Mouse (Mus musculus) heart, adult 2 months (tissue): ENCODE results near the gene Itgb6. TPM values are rescaled to one million over a fixed set of nuclear protein-coding genes. Genes with fewer than 3 reads are reported as not detected.
A peak's percentile ranks its signal among the peaks of the same experiment; 100 is the strongest.

ENCODE experiments used
- DNase-seq, 2 experiments: peaks; one replicate each; pipeline ENCODE4 v3.0.0; 2021
- H3K27ac ChIP-seq: fragments of 200-600 bp; 2 replicates; pipeline ENCODE4 v1.8.1; 2022
- H3K27me3 ChIP-seq: fragments of 200-500 bp; 2 replicates; pipeline ENCODE4 v1.6.1; 2012; ENCODE audit warnings: mild to moderate bottlenecking, low read length, inconsistent platforms, mixed read lengths; ENCODE audit not compliant: control insufficient read depth, insufficient read depth
- H3K36me3 ChIP-seq: fragments of 200-500 bp; 2 replicates; pipeline ENCODE4 v1.6.1; 2012; ENCODE audit warnings: low read length, inconsistent platforms; ENCODE audit not compliant: control insufficient read depth, insufficient read depth
- H3K4me1 ChIP-seq: fragments of 200-500 bp; 2 replicates; pipeline ENCODE4 v1.6.1; 2011; ENCODE audit warnings: low read length; ENCODE audit not compliant: control insufficient read depth, insufficient read depth
- H3K4me3 ChIP-seq: fragments of 200-600 bp; 2 replicates; pipeline ENCODE4 v1.8.1; 2022
- H3K79me2 ChIP-seq: fragments of 200-500 bp; replicated peaks from 2 replicates; pipeline ENCODE4 v1.6.1; 2012; ENCODE audit warnings: mild to moderate bottlenecking, inconsistent platforms, low read length, moderate library complexity, mixed read lengths; ENCODE audit not compliant: control insufficient read depth, insufficient read depth
- H3K9ac ChIP-seq: fragments of 200-500 bp; 2 replicates; pipeline ENCODE4 v1.6.1; 2012; ENCODE audit warnings: low read depth, mild to moderate bottlenecking, control low read depth, inconsistent platforms, low read length, mixed read lengths
- CTCF ChIP-seq: fragments of 200-600 bp; IDR thresholded peaks from 2 replicates; pipeline ENCODE4 v1.8.1; 2022; ENCODE audit warnings: antibody characterized with exemption, mild to moderate bottlenecking, moderate library complexity
- EP300 ChIP-seq: fragments of 200-500 bp; IDR thresholded peaks from 2 replicates; pipeline ENCODE4 v1.6.1; 2011; ENCODE audit warnings: low read depth, low read length, control low read depth; ENCODE audit not compliant: insufficient read depth
- POLR2A ChIP-seq: fragments of 200-500 bp; IDR thresholded peaks from 2 replicates; pipeline ENCODE4 v1.6.1; 2011; ENCODE audit warnings: mild to moderate bottlenecking, low read depth, low read length, control low read depth; ENCODE audit not compliant: insufficient read depth
- whole genome bisulfite sequencing: fragments of 180-500 bp; shearing (Covaris S2); methylation state at CpG from one replicate; pipeline ENCODE4 v1.1.7; 2018; 5-methylcytosine and 5-hydroxymethylcytosine counted together
- intact Hi-C: fragments of 180-260 bp; cut with DNase I; formaldehyde crosslinking; loops from one replicate; pipeline ENCODE4 v1.15.1; 2025
- long read RNA-seq: library from polyadenylated mRNA; stranded (forward); transcript quantifications from one replicate; pipeline ENCODE4 v2.0.0, GENCODE M21; 2021
- polyA plus RNA-seq: library from polyadenylated mRNA; depleted of rRNA; stranded (reverse); fragments of >200 nt; gene quantifications from 2 replicates; pipeline ENCODE4 v1.2.3, GENCODE M21; 2012; rRNA removed
- total RNA-seq, 2 experiments: library from RNA; stranded (reverse); gene quantifications; 2 replicates each; pipeline ENCODE4 v1.2.3; 2021

The Itgb6 gene
- total RNA-seq: 10 to 100 TPM; 21.0 to 32.4 TPM
- polyA plus RNA-seq: 10.5 and 19.5 TPM in 2 replicates
- long read RNA-seq, transcript Itgb6-201 (18 exons, 2,995 nt): major isoform, 8 of 14 reads
- long read RNA-seq, partial matches to known transcripts: 2 of 14 reads
- long read RNA-seq, other reads (novel, unspliced or antisense): 4 of 14 reads

- peak within 1 kb of the TSS; percentile 39 for H3K4me3 ChIP-seq
- peak within 1 kb of the TSS; percentile 91 for H3K27ac ChIP-seq
- H3K27me3 ChIP-seq: no peaks in the 10 kb centered on the region
- DNase-seq: peak; percentile 63 to 80
- intact Hi-C loops: loop anchor here (5.0 kb wide), 1 partner anchor 240 kb away; the partner anchor contains the start of gene Rbms1
- WGBS: 47% methylated on average over 14 of the region's 14 CpGs
- TF ChIP-seq POLR2A: peak; percentile 53
- no peak for TF ChIP-seq EP300
- TF ChIP-seq CTCF: no peak
- H3K79me2 ChIP-seq: no peaks in the 10 kb centered on the region
- peak within 1 kb of the TSS; percentile 83 for H3K9ac ChIP-seq
- peaks cover 5% of the 10 kb centered on the region for H3K4me1 ChIP-seq
- peaks cover 2% of the 10 kb centered on the region; the same call in 1 of the 2 replicates for H3K36me3 ChIP-seq
Observed at GRCm38 (mm10) chr2:60722514-60722913, at the start of gene Itgb6. Gene Itgb6, minus strand, starts transcription at chr2:60722643.

- H3K9ac ChIP-seq: no peak overlapping the region
- WGBS: 83% methylated on average over 8 of the region's 8 CpGs
- intact Hi-C loops: no loop called here
- peaks cover 6% of the 10 kb centered on the region; the same call in 1 of the 2 replicates for H3K36me3 ChIP-seq
- no peaks in the 10 kb centered on the region for H3K27me3 ChIP-seq
- no peaks in the 10 kb centered on the region; the same call in 1 of the 2 replicates for H3K79me2 ChIP-seq
- no peak overlapping the region for H3K4me3 ChIP-seq
- no peak for DNase-seq
- H3K27ac ChIP-seq: no peak overlapping the region
- H3K4me1 ChIP-seq: no peaks in the 10 kb centered on the region
- TF ChIP-seq CTCF: no peak
- no peak for TF ChIP-seq EP300
- no peak for TF ChIP-seq POLR2A
Observed at GRCm38 (mm10) chr2:60766420-60766819, 44.0 kb upstream of the Itgb6 start.

DNA sequence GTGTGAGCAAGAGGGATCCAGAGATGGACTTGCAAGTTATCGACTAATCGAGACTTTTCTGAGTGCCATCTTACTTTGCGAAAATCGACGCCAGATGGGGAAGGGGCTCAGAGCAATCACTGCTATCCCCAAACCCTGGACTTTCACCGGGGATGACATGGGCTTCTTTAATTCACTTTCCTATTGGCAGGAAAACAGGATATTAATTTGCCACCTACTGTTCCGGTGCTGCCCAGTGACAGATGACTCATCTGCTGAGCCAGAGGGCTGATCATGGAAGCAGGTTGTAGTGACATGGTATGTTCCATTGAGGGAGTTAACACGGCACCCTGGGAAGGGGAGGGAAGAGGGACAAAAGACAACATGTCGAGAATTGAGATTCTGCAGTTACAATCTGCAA lies 33.8 kb upstream of the Itgb6 start:
- no peaks in the 10 kb centered on the region for H3K4me1 ChIP-seq
- 78% methylated on average over 9 of the region's 9 CpGs for WGBS
- no peak overlapping the region for H3K27ac ChIP-seq
- no peak overlapping the region for H3K4me3 ChIP-seq
- no peaks in the 10 kb centered on the region for H3K27me3 ChIP-seq
- TF ChIP-seq POLR2A (no peak), EP300 (no peak), CTCF (no peak)
- H3K79me2 ChIP-seq: no peaks in the 10 kb centered on the region
- peaks cover 9% of the 10 kb centered on the region for H3K36me3 ChIP-seq
- no peak overlapping the region for H3K9ac ChIP-seq
- intact Hi-C loops: no loop called here
- no peak for DNase-seq

DNA sequence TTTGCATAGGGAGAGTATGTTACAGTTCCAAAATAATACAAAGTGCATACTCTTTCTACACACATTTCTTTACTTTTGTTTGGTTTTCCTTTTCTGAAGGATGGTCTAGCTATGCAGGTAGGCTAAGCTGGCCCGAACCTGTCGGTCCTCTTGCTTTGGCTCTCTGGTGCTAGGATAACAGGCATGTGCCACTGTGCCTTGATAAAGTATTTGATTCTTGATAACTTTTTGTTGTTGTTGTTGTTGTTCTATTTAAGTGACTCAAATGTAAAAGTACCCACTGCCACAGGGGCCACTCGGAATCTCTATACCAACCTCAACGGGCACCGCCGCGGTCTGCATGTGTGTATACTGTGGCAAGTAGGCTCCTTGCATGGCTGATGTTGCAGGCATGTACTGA lies 32.7 kb upstream of the Itgb6 start:
- intact Hi-C loops: no loop called here
- H3K79me2 ChIP-seq: no peaks in the 10 kb centered on the region
- peaks cover 9% of the 10 kb centered on the region for H3K36me3 ChIP-seq
- H3K27ac ChIP-seq: no peak overlapping the region
- no peak overlapping the region for H3K4me3 ChIP-seq
- TF ChIP-seq EP300 (no peak), CTCF (no peak), POLR2A (no peak)
- H3K4me1 ChIP-seq: no peaks in the 10 kb centered on the region
- no peak for DNase-seq
- 98% methylated on average over 7 of the region's 7 CpGs for WGBS
- no peak overlapping the region for H3K9ac ChIP-seq
- no peaks in the 10 kb centered on the region for H3K27me3 ChIP-seq

- H3K36me3 ChIP-seq: peaks cover 3% of the 10 kb centered on the region
- H3K79me2 ChIP-seq: no peaks in the 10 kb centered on the region
- no peak overlapping the region for H3K27ac ChIP-seq
- H3K4me3 ChIP-seq: no peak overlapping the region
- intact Hi-C loops: no loop called here
- H3K9ac ChIP-seq: no peak overlapping the region
- no peaks in the 10 kb centered on the region for H3K27me3 ChIP-seq
- peaks cover 3% of the 10 kb centered on the region for H3K4me1 ChIP-seq
- no peak for DNase-seq
- TF ChIP-seq EP300 (no peak), POLR2A (no peak), CTCF (no peak)
- 88% methylated on average over 9 of the region's 9 CpGs for WGBS
Observed at GRCm38 (mm10) chr2:60751274-60751673, 28.8 kb upstream of the Itgb6 start.

DNA sequence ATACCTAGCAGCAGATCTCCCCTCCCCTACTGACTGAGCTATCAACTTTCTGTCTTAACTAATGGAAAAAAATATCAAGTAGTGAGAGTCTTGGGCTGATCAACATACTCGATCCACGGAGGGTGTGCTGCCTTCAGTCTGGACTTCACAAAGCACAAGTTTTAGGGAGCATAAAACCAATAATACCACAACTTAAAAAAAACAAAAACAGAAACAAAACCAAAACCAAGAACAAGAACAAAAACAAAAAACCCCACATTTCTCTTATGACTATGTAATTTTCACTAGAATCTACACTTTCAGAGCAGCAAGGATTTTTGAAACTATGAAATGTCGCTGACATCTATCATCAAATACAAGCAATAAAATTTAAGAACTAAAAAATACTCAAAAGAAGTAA lies 28.1 kb upstream of the Itgb6 start:
- TF ChIP-seq CTCF (no peak), POLR2A (no peak), EP300 (no peak)
- Histone ChIP-seq H3K9ac (no peak overlapping the region), H3K4me1 (peaks cover 3% of the 10 kb centered on the region), H3K79me2 (no peaks in the 10 kb centered on the region), H3K27me3 (no peaks in the 10 kb centered on the region), H3K4me3 (no peak overlapping the region), H3K27ac (no peak overlapping the region), H3K36me3 (peaks cover 3% of the 10 kb centered on the region)
- DNase-seq: no peak
- intact Hi-C loops: no loop called here
- 89% methylated on average over 3 of the region's 3 CpGs for WGBS

GRCm38 (mm10) chr2:60748585-60748984 lies 26.1 kb upstream of the Itgb6 start:
- H3K36me3 ChIP-seq: no peaks in the 10 kb centered on the region; the same call in 1 of the 2 replicates
- intact Hi-C loops: no loop called here
- no peak for TF ChIP-seq EP300
- TF ChIP-seq POLR2A: no peak
- TF ChIP-seq CTCF: peak; percentile 65
- H3K27me3 ChIP-seq: no peaks in the 10 kb centered on the region
- H3K4me1 ChIP-seq: peaks cover 5% of the 10 kb centered on the region
- no peak overlapping the region for H3K4me3 ChIP-seq
- no peaks in the 10 kb centered on the region for H3K79me2 ChIP-seq
- no peak overlapping the region for H3K9ac ChIP-seq
- no peak overlapping the region for H3K27ac ChIP-seq
- WGBS: 89% methylated on average over 1 of the region's 1 CpGs
- no peak for DNase-seq
